Mouse (Mus musculus) thymus, postnatal 25 days (tissue): ENCODE data around the gene Smcr8.

ENCODE experiments used
- DNase-seq: peaks from one replicate; pipeline ENCODE4 v3.0.0; 2022

Smcr8 gene

DNA sequence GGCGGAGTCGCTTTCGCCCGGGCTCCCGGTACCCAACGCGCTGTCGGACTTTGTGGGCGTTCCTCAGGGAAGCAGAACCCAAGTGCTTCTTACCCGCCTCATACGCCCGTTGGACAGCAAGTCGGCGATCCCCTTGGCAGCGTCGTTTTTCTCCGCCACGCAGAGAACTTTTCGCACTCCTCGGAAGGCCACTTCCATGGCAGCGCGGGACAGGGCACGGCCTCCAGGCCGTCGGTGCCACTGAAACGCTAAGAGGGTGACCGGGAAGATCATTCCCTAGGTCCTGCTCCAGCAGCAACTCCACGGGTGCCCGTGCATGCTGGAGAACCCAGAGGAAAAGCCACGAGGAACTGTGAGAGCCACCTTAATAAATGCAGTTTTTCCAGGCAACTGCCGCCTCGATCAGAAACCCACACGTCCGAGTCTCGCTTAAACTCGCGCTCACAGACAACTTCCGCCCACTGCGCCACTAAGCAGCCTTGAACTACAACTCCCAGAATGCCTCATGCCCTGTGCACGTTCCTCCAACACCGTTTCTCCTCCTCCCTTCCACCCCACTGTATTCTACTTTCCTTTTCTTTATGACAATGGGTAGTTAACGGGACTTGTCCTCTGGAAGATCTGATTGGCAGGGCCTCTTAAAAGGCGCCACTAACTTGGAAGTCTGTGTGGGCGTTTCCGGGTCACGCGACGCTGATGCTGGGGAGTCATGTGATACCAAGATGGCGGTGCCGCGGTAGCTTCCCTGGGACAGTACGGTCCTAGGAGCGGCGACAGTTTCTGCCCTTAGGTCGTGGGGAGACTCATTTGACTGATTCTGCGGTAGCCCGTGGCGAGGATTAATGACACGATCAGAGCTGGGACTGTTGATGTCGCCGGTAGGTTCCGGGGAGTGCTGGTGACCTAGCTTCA is at the start of gene Smcr8, which contains the start of gene Top3a:
TSS of gene Smcr8 (plus strand) at position 696 of the 912 bp plus-strand sequence.
TSS of gene Top3a (minus strand) at position 537 of the 912 bp plus-strand sequence.
- DNase-seq: peak; percentile 83

DNA sequence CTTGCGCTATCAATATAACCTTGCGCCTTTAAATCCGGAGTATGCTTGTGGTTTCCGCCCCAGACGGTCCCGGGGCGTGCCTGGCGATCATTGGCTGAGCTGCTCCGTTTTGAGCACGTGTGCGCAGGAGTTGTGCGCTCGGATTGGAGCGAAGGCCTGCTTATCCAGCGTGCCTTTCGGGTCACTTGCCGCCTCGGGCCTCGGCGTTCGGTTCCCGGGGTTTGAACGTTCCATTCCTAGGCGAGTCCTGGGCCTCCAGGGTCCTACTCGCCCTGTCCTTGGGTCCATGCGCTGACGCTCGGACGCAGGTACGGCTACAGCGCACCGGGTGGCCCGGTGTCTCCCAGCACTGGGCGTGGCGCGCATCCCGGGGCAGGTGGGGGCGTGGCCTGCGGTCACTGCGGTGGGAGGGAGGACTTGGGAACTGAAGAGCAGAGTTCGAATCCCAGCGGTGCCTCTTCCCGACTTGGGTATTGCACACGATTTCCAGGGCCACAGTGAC is 49.0 kb upstream of the Smcr8 start, which contains the start of gene Mief2:
TSS of gene Mief2 (plus strand) at position 139 of the 502 bp plus-strand sequence.
- DNase-seq: peak; percentile 90

DNA sequence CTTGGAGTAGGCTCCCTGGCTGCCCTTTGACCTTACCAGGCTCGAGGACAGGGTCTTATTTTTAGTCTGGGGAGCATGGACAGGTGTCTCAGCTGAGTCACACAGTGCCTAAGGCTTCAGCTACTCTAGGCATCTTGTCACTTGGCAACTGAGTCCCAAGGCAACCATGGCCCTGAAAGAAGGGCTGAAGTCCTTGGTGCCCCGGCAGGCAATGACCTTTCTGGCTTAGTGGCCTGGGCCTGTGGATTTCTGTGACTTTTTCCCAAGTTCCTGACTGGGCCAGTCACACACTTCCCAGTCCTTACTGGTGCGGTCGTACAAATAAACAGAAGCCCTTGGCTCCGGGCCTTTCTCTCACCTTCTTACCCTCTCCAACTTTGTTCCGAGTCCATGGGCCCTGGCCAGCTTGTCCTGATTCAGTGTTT is 48.1 kb upstream of the Smcr8 start:
- DNase-seq: no peak

DNA sequence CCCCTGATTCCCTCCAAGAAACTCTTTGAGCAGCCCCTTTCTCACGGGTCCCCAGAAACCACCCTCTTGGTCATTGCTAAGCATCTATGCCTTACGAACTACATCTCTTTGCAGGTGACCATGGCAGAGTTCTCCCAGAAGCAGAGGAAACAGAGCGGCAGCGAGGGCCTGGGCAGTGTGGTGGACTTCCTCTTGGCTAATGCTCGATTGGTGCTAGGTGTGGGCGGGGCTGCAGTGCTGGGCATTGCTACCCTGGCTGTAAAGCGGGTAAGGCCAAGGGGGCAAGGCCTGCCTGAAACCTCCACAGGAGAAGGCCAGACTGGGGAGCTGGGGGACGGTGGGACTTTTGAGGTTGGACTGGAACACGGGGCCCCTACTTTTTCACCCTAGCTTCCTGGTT is 47.2 kb upstream of the Smcr8 start:
- no peak for DNase-seq

DNA sequence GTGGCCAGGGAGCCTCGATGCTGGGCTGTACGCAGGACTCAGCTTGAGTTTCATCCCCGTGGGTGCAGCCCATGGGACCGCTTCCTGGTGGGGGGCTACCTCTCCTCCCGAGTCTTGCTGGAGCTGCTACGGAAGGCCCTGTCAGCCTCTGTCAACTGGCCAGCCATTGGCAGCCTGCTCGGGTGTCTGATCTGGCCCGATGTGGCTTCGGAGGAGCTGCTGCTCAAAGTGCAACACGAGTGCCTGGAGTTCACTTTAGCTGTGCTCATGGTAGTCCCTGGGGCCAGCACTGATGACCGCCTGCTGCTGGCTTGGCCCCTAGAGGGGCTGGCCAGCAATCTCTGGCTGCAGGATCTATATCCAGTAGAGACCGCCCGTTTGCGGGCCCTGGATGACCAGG is 46.1 kb upstream of the Smcr8 start:
- DNase-seq: no peak

DNA sequence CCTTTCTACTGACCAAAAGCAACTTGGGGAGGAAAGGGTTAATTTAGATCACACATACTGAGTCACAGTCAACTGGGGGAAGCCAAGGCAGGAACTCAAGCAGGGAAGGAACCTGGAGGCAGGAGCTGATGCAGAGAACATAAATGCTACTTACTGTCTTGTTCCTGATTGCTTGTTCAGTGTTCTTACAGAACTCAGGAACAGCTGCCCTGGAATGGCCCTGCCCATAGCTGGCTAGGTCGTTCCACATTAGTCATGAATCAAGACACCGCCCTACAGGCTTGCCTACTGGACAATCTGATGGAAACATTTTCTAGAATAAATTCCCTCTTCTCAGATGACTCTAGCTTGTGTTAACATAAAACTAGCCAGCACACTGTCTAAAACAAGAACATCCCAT is 43.1 kb upstream of the Smcr8 start:
- DNase-seq: no peak

DNA sequence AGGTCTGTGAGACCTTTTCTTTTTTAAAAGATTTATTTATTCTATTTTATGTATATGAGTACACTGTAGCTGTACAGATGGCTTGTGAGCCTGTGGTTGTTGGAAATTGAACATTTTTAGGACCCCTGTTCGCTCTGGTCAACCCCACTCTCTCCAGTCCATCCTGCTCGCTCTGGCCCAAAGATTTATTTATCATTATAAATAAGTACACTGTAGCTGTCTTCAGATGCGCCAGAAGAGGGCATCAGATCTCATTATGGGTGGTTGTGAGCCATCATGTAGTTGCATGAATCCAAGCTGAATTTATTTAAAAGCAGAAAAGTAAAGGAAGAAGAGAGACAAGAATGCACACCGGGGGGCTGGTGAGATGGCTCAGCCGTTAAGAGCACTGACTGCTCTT is 42.1 kb upstream of the Smcr8 start:
- no peak for DNase-seq

DNA sequence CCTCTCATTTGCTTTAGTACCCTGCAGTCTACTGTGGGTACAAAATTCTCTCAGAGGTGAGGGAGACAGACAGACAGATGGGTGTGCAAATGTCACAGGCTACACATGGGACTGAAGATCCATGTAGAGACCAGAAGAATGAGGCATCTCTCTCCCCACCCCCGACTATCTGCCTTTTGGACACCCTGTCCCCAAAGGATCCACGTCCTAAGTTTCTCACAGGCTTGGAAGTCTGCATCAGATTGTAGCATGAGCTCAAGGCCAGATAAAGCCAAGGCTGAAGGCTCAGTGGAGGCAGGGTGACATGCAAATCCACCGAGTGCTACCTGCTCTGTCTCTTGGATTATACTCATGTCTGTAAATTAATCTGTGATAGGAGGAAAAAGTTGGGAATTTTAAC is 40.8 kb upstream of the Smcr8 start:
- DNase-seq: no peak

DNA sequence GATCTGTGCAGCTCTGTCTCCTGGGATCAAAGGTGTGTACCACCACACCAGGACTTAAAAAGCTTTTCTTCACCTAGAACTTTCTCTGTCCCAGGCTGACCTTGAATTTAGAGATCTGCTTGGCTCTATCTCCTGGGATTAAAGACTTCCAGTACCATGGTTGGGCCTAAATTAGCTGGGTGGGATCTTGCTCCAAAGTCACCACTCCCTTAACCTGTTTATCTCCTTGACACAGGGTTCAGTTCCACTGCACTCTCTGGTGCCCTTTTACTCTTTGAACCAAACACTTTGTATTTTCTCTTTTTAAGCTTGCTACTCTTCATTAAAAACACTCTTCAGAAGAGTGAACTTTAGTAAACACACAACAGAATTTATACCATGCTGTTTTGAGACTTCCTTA is 39.9 kb upstream of the Smcr8 start:
- DNase-seq: no peak

DNA sequence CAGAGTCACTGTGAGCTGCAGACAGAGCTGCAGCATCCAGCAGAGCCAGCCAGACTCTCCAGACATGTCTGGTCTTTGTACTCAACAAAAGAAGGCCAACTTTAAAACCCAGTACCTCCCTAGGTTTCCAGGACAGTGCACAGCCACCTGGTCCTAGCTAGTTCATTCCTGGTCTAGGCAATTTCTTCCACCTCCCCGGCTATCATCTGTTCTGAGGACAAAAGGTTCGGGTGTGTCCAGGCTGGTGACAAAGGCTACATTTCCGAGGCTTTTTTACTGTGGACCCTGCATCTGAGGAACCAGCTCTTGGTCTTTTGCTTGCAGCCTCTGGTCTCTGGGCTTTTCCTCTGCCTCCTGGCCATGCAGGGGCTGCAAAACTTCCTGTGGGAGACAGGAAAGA is 37.0 kb upstream of the Smcr8 start:
- no peak for DNase-seq

DNA sequence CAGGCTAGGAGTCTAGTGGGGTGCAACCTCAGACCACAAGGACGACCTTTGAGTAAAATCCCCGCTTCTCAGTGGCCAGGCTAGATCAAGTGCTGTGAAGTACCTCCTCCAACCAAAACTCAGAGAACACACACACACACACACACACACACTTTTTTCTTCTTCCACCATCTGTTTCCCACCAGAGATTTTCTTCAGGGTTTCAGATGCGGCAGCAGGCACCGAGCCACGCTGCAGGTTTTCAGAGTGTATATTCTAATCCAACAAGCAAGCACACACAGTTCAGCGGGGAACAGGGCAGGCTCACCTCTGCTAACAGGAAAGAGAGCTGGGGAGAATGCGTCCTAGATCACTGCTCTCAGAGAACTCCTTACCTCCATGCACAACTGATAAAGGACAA is 21.8 kb upstream of the Smcr8 start:
- no peak for DNase-seq

DNA sequence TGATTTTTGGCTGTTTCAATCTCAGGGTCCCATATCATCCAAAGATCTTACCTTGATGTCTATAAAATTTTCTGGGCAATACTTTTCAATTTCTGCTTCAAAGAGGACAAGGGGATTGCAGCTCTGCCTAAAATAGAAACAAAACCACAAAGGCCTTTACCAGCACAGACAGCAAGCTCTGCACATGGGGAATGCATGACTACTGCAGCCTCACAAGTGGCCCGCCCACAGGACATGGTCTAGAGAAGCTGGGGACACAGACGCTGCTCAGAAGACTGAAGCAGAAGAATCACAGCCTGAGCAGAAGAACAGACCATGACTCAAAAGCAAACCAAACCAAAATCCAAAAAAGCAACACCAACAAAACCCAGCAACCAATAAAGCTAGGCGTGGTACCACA is 15.6 kb upstream of the Smcr8 start:
- DNase-seq: no peak

DNA sequence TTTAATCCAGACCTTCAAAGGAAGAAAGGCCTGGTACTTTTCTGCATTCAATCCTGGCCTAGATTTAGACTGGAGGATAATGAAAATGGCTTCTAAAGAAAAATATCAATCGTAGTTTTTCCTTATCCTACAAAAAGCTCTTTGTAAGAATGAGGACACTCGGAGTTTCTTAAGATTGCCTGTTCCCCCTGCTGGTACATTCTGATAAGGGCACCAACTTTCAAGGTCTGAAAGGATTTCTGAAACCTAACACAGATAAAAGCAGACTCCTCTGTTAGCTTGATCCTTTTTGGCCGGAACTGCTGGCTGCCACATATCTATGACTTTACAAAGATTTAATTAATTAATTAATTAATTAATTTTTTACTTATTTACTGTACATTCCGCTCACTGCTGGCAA is 10.4 kb upstream of the Smcr8 start:
- DNase-seq: no peak

DNA sequence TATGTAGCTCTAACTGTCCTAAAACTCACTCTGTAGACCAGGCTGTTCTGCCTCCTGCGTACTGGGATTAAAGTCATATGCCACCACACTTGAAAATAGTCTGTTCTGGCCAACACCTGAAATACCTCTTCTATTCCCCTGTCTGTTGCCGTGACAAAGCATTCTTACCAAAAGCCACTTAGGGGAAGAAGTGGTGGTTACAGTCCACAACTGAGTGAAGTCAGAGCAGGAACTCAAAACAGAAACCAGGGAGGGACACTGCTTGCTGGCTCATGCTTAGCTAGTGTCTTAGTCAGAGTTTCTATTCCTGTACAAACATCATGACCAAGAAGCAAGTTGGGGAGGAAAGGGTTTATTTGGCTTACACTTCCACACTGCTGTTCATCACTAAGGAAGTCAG is 8.0 kb upstream of the Smcr8 start:
- DNase-seq: no peak

DNA sequence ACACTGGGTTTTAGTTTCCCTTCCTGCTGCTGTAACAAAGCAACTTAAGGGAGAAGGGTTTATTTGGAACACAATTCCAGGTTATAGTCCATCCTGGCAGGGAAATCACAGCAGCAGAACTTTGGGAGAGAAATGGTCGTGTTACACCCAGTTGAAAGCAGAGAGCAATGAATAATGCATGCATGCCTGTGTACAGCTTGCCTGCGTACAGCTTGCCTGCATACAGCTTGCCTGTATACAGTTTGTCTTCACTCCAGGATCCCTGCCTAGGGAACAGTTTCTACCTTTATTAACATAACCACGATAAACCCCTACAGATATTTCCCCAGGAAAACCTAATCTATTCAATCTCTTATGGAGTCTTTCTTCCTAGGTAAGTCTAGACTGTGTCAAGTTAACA is 6.5 kb upstream of the Smcr8 start:
- DNase-seq: no peak

DNA sequence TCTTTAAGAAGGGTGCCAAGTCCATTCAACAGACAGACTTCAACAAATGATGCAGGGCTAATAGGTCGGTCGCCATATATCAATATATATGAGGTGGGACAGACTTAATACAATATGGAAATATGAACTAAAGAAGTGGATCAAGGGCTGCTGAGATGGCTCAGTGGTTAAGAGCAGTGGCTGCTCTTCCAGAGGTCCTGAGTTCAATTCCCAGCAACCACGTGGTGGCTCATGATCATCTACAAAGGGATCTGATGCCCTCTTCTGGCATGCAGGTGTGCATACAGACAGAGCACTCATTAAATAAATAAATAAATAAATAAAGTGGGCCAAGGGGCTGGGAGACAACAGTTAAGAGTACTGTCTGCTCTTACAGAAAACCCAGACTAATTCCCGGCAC is 5.2 kb upstream of the Smcr8 start:
- DNase-seq: no peak

DNA sequence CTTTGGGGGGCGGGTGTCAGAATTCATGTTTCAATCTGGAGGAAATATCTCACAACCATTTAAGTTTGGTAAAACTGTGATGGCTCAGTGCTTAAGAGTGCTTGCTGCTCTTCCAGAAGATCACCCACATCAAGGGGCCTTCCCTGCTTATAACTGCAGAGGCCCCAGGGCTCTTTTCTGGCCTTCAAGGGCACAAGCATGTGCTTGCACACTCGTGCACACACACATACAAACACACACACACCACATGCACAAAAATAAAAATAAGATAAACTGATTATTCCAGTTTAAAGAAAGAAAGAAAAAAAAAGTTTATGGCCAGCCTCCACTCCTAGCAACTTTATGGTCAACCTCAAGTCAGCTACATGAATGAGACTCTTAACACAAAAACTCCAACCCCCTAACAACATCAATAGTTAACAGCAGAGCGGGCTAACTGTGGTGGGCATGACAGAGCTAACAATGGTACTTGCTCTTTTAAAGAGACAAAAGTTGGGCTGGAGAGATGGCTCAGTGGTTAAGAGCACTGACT is 3.1 kb upstream of the Smcr8 start:
- no peak for DNase-seq

DNA sequence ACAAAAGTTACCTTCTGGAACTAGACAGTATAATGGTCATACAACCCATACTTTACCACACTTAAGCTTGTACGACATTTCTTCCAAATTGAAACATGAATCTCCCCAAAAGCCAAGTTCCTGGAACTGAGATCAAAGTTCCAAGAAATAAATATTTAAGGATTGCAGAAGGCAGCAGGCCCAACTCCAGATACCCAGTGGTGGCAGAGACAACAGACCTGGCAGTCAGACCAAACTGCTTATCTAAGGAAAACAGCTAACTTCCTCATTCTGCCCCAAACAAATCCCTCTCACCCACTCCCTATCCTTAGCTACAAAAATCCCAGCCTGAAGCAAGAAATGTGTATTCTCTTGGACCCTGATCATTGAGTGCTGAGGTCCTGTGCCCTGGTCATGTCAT is 2.5 kb upstream of the Smcr8 start:
- DNase-seq: no peak

DNA sequence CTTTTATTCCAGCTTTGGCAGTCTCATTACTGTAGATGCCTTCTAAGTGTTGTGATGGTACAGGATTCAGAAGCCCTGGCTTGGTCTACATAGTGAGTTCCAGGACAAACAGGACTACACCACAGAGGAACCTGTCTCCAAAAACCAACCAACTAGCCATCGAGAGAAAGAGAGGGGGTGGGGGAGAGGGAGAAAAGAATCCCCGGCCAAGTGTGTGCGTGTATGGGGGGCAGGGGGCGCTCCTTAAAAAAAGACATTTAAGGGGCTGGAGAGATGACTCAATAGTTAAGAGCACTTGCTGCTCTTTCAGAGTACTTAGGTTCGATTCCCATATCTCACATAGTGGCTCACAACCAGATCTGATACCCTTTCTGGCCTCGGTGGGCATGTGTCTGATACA is 1.7 kb upstream of the Smcr8 start:
- no peak for DNase-seq

DNA sequence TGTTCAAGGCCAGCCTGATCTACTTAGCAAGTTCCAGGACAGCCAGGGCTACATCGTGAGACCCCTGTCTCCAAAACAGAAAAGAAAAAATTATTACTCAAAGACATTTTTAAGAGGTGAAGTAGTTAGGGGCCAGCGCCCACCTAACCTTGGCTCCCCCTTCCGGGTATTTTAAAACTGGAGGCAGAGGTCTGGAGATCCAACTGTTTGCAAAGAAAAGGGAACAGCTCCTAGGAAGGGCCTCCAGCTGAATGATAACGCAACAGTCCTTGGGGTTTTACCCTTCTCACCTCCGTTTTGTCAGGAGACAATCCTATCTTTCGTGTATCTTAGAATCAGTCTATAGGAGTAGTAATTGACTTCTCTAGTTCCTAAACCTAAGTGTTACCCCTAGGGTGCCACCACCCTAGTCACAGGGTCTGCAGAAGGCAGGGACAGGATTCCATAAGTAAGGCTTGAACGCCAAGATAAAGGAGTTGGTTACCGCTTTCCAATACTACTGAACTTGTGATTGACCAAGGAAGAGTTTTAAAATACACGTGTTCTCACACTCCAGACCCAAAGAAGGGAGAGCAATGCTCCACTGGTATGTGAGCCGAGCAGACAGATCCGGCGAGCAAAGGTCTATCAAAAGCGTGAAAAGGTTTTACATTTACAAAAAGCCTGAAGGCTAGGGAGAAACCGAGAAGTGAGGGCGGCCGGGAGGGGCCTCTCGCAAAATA is 1.1 kb upstream of the Smcr8 start:
- peak; percentile 4 for DNase-seq

DNA sequence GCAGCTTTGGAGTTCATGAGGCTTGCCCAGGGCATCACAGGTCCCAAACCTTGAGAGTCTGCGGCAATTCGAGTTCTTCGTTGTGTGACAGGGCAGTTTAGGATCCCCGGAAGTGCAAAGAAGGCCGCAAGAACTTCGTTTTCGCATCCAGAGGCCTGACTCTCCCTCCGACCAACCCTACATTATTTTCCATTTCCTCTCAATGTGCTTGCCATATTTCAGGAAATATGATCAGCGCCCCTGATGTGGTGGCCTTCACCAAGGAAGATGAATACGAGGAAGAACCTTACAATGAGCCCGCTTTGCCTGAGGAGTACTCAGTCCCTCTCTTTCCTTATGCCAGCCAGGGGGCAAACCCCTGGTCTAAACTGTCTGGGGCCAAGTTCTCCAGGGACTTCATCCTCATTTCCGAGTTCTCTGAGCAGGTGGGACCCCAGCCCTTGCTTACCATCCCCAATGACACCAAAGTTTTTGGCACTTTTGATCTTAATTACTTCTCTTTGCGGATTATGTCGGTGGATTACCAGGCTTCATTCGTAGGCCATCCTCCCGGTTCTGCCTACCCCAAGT is 562 bp downstream of the Smcr8 start:
- DNase-seq: no peak

DNA sequence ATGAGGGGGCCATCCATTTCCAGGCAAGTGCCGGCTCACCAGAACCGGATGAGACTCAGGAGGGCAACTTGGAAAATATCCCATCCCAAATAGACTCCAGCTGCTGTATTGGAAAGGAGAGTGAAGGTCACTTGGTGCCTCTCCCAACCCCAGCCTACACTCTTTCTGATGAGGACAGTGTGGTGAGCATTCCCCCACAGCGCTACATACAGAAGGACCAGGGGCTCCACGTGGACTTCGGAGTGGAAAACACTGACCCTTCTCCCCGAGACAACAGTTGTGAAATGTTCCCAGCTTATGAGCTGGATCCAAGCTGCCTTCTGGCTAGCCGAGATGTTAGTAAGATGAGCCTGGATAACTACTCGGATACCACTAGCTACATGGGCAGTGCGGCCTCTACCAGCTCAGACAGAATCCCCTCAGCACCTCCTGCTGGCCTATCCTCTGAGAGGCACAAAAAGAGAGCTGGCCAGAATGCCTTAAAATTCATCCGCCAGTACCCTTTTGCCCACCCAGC is 2.4 kb downstream of the Smcr8 start:
- no peak for DNase-seq
